In genomic region chr4:35640866-35641265, GRCm38 (mm10) we compare ENCODE assay signal across 15 mouse cellular contexts.
DNase-seq lines count a peak whose midpoint lies in the region; ATAC-seq and TF ChIP-seq lines count a peak whose summit lies in the region.
"Had no signal": no experiment of that assay in that cellular context is flagged by ENCODE, and none has a peak within 500 bp of the region (broad histone marks: within the 10 kb centered on the region; RNA-seq: fewer than 3 reads in every experiment).

No protein-coding gene starts in this region.

- no peak for TF ChIP-seq POLR2A in brain, embryonic 14.5 days (IDR thresholded peaks at IDR 0.05; ENCODE audit: borderline replicate concordance, extremely low read depth, insufficient read depth, insufficient read length, poor library complexity, severe bottlenecking)

- DNase-seq in brain, adult 2 months (ENCODE audit: low read depth, low spot score), result peak; percentile 51
- DNase-seq in brain, embryonic 14.5 days (ENCODE audit: low read depth), result peak; percentile 29
- peak; percentile 63 for DNase-seq in layer of hippocampus, adult 9-10 months (ENCODE audit: low spot score)
- DNase-seq in telencephalon, adult 2 months (ENCODE audit: low read depth, low spot score), result peak; percentile 19
- no peak for DNase-seq in thymus, postnatal 4 days
- DNase-seq: adrenal gland, adult 2 months; adrenal gland, postnatal 36 days; cerebellum, adult 18-20 months; cerebellum, adult 9-11 months; cerebellum, postnatal 36 days; gastrocnemius, postnatal 36 days; heart, adult 18-20 months; heart, postnatal 14 days had no signal

- no peak for TF ChIP-seq CTCF in brain, embryonic 14.5 days (IDR thresholded peaks at IDR 0.05; ENCODE audit: borderline replicate concordance, extremely low read depth, insufficient read depth, insufficient read length)

- no peak for ATAC-seq in granulocyte monocyte progenitor cell, adult 5-6 weeks (replicated peaks; ENCODE audit: poor library complexity, severe bottlenecking)
- ATAC-seq: forebrain, embryonic 13.5 days had no signal
